Mouse (Mus musculus) ES-E14 (cell line): Measurements from ENCODE around the gene Il10rb.

ENCODE experiments used
- HCFC1 ChIP-seq: IDR thresholded peaks from 2 replicates; pipeline ENCODE4 v1.6.1; 2012; ENCODE audit warnings: low read length, inconsistent platforms, borderline replicate concordance; ENCODE audit not compliant: insufficient read depth
- ZC3H11A ChIP-seq: IDR thresholded peaks from 2 replicates; pipeline ENCODE4 v1.6.1; 2012; ENCODE audit warnings: low read depth, mild to moderate bottlenecking, inconsistent platforms, low read length, borderline replicate concordance
- ZNF384 ChIP-seq: IDR thresholded peaks from 2 replicates; pipeline ENCODE4 v1.6.1; 2012; ENCODE audit warnings: low read depth, low read length, inconsistent platforms

GRCm38 (mm10) chr16:91378991-91379390 lies 27.0 kb upstream of the Il10rb start:
- TF ChIP-seq ZC3H11A (no peak), ZNF384 (no peak), HCFC1 (no peak)
